Mouse (Mus musculus) cerebellum, adult 9-10 months (tissue): ENCODE measurements around the gene Pdzk1ip1.

ENCODE experiments used
- DNase-seq: peaks from one replicate; pipeline ENCODE4 v3.0.0; 2022

Pdzk1ip1 gene

DNA sequence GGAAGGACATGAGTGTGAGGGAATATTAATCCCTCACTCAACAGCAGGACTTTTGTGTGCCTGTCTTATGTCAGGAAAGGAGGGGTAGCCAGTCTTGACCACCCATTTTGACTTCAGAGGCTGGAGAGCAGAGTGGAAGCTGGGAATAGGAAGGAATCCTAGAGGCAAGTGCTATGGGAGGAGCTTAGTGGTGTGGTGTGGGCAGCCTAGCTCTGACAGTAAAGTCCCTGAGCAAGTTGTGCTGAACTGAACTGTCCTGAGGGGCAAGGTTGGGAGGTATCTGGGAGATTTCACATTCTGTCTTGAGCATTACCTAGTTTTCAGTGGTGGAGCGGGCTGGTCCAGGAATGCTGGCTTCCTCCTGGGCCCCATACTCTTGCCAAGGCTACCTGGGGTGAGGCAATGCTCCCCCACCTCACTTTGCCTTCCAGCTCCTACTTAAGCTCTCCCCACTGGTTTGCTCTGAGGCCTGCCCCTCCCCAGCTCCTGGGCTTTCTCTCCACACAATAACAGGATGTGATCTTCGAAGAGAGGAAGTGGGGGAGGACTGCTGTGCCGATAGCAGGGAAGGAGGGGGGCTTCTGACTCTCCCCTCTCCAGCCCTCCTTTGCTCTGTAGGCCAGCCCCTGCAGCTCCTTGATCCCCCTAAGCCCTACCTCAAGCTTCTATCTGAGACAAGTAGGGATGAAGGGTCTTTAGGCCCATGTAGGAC is 13.1 kb upstream of the Pdzk1ip1 start:
- no peak for DNase-seq

DNA sequence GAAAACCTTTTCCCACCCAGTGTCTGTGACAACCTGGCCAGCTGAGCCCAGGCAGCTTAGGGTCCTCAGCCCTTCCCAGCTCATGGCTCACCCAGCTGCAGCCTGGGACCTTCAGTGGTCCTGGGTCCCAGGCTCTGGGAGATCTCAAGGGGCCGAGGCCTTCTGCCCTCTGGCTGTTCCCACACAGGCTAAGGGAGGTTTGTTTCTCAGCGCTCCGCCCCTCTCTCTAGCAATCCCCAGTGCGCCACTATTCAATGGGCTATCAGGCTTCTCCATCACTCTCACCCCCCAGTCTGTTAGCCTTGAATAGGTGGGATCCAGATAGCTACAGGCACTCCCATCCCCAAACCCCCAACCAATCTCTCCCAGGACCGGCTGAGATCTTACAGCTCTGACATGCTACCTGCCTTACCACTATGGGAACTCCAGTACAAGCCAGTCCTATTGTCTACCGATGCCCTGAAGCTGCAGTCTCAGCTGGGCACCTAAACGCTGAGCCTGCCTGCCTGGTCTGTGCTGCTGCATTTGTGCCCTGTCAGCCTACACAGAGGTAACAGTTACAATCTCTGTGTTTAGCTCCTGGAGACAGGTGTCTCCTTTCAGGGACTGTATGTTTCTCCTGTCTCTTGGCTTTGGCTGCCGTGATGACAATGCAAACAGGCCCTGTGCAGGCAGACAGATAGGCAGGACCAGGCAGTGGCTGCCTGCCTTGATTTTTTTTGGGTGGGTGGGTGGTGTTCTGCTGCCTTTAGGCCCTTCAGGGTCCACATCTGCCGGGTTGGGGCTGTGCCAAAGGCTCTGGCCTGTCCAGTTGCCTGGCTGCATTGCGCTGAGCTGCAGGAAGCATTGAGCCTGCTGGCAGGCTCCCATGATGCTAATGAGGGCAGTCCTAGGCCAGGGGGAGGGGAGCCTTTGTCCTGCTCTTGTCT is 9.4 kb upstream of the Pdzk1ip1 start:
- no peak for DNase-seq

DNA sequence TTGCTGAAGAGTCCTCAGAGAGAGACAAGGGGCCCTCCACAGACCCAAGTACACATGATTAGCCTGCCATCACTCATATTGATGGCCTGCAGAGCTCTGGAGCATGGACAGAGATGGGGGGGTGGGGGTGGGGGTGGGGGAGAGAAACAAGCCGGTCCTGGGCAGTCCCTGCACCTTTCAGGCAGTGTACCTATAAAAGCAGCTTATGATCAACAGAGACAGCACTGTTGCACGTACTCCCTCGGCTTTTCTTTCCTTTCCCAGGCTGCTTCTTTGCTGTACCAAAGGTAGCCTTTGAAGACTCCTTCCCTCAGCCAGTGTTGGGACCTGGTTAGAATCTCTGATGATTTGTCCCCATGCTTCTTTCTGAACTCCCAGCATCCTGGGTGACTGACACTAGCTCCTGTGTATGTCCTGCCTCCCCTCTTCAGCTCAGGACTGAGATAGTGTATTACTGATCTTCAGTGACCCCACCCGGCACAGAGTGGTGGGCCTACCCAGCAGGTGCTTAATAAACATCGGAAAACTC is 8.6 kb upstream of the Pdzk1ip1 start:
- no peak for DNase-seq

DNA sequence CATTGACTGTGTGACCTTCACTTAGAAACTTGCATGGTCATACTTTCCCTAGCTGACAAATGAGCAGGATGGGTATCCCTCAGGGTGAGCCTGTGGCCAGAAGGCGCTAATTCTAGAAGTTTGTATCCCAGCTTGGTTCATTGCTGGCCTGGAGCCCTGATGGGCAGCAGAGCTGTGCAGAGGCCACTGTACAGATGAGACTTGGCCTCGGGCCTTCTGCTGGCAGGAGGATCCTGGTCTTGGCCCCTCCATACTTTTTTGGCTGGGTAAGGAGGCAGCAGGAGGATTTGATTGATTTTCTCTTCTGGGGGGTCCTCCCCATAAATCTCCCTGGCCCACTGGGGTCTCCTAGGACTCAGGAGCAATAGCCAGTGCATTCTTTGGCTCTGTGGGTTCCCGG is 5.5 kb upstream of the Pdzk1ip1 start:
- DNase-seq, result no peak

DNA sequence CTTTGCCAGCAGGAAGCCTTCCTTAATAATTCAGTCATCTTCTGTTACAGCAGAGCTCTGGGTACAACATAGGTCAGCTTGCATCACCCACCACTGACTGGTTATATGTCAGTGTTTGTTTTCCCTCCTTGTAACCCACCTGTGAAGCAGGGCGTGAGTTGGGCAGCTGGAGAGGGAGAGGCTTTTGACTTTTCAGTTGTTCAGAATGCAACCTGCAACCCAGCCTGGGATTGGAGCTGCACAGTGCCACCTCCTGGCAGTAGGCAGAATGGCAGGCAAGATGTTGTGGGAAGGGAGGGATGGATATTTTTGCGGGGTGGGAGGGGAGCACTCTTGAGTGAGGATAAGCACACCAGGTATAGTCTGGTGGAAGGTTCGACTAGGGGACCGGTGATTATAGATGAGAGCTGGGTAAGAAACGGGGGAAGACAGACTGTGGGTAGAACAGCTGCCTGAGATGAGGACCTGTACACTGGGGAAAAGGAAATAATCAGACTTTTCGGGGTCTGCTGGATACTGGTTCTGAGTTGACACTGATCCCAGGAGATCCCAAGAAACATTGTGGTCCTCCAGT is 2.9 kb upstream of the Pdzk1ip1 start:
- DNase-seq, result peak; percentile 13

DNA sequence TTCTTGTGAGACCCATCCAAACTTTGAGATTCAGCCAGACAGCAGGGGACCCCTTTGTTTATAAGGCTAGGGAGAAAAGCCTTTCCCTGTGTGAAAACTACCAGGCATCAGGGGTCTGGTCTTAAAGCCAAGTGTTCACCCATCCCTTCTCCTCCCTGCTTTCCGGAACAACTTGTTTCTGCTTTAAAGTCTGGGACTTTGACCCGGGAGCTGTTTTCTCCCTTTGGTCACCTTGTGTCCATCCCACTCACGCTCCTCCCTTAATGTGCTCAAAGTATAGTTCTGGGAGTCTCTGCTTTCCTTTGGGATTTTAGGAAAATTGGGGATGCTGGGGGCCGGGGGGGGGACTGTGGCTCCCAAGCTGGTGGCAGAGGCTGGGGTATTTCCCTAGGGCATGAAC is 2.3 kb upstream of the Pdzk1ip1 start:
- DNase-seq, result no peak

DNA sequence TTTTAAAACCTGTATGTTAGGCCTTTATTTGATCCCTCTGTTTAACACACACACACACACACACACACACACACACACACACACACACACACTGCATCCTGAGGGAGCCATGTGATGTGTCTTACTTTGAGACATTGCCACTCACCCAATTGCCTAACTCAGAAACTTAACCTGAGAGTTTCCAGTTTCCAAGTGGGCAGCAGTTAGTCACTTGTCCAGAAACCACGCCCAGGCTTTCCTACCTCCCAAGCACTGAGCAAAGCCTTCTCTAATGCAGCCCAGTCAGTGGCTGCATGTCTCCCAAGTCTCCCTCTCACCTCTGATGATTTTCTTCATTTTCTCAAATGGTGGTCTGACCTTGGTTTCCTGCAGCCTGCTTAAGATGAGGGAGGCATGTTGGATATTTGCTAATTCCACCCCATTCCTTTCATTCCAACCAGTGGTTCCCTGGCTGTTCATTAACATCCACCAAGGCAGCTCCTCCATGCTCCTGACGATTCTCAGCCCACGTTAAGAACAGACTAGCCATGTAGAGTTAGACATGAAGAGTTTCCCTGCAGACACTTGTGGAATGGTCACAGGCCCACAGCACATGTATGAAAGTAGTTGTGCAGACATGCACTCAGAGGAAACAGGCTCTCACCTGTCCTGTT is 1.6 kb upstream of the Pdzk1ip1 start:
- no peak for DNase-seq

DNA sequence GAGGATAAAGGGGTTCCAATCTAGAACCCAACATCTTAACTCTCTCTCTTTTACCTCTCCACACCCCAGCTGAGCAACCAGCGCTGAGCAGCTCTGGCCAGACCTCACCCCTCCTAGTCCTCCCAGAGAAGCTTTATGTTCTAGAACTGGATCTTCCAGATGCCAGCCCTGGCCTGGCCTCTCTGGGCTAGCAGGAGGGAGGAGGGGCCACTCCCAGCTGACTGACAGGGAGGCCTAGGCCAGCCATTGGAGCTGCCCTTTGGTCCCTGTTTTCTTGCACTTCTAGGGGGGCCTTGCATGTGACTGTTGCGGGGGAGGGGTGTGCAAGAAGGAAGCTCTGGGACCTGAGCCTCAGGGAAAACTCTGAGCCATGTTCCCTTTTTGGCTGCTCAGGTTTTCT is 2.1 kb downstream of the Pdzk1ip1 start:
- no peak for DNase-seq

DNA sequence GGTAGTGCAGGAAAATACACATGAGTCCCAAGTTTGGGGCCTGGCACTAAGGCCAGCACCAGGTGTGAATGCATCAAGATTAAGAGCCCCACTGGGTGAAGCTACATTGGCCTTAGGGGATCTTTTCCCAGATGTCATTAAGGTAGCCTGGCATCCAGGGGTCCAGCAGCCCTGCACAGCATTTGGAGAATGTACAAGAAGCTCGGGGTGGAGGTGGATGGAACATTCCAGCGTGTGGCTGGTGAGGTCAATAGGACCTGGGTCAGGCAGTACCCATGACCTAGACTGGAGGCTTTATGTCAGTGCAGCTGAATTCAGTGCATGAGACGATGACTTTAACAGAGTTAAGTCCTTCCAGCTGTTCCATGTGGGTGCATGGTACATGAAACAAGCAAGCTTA is 3.3 kb downstream of the Pdzk1ip1 start:
- DNase-seq, result no peak

DNA sequence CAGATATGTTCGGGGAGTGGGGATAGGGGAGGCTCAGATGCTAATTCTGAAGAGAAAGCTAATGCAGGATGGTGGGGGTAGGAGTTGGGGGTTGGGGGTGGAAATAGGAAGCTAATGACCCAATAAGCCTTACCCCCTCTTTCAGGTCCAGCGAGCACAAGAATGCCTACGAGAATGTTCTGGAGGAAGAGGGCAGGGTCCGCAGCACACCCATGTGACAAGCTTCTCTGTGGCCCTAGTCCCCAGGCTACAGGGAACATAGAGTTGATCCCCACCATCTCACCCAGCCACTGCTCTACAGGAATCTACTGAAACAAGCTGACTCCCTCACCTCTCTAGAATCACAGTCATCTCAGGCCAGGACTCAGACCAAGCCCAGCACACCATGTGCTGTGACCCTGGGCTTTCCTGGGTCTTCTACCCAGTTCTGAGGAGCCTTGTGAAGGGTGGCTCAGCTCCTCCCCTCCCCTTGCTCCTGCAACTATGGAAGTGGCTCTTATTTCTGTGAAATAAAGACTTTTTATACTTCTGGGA is 4.9 kb downstream of the Pdzk1ip1 start:
- DNase-seq, result no peak

DNA sequence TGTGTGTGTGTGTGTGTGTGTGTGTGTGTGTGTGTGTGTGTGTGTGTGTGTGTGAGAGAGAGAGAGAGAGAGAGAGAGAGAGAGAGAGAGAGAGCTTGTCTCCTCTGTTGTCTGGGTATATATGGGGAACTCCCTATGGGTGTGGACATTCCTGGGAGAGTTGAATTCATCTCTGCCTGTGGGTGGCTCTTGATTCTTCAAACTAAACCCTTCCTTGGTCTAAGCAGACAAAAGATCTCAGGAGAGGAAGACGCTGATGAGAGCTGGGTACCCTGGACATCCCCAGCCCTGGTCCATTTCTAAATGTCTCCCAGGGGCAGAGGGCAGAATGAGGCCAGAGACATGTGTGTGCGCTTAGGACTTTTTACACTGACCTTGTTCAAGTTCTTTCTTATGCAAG is 5.5 kb downstream of the Pdzk1ip1 start:
- no peak for DNase-seq

DNA sequence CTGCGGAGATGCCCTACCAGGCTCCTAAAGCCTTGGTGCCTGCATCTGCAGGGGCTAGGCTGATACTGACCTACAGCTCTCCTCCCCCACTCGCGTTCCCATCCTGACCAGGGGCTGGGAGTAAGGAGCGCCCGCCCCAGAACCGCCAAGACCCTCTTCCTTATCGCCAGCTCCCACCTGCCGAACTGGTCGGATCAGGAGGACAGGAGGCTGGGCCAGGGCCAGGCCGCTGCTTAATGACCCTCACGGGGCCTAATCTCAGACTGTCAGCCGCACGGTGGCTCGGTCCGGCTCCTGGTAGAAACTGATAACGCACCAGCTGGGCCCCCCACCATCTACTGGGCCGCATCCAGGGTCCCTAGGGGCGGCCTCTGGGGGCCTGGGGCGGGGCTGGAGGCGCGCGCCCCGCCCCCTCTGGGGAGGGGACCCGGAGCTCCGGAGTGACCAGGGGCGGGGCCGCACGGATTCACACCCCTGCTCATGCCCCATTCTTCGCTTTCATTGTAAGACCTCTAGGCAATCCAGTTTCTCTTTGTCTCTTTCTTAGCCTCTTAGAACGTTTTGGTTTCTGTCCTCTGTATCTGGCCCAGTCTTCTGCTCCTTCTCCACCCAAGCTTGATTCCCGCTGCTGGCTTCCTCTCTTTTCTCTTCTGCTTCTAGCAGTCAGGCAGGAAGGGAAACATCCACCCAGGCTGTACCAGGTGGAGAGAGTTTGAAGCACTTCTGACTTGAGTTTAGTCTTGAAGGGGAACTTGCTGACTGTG is 7.3 kb downstream of the Pdzk1ip1 start:
- DNase-seq, result no peak

DNA sequence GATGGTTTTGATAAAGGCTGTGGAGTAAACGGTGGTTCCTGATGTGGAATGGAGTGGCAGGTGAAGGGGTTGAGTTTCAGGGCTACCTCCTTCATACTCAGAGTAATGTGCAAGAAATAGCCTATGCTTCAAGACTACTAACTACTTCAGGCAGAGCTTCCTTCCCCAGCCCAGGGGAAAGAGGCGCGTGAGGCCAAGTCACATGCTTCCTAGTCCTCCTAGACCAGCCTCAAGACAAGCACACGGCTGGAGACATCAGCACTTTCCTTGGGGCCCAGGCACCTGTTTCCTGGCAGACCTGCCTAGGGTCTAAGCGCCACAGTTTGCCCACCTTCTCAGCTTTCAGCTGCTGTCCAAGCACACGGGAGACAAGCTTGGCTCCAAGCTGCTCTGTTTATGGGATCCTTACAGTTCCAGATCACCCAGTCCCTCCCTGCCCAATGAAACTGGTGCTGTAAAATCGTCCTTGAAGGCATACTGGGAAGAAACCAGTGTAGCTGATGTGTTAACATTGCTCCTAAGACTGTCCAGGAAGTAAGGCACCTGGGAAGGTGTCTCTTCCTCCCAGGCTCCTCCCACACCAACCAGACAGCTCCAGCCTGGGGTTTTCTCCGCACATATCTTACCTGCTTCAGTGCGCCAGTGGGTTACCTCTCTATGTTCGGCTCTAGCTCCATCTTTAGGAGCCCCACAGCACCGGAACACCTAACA is 8.1 kb downstream of the Pdzk1ip1 start:
- no peak for DNase-seq

DNA sequence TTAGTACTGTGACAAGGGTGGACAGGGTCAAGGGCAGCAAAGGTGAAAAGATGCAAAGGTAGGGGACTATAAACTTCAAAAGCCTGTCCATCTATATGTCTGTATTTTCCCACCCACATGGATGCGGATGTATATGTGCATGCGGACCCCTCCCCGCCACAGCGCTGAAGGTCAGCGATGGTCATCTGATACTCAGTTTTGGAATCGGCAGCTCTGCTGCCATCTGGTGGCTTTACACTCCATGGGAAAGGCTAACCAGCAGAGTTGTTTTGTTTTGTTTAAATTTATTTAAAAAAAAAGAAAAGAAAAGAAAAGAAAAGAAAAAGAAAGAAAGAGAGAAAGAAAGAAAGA is 8.6 kb downstream of the Pdzk1ip1 start:
- DNase-seq, result no peak

DNA sequence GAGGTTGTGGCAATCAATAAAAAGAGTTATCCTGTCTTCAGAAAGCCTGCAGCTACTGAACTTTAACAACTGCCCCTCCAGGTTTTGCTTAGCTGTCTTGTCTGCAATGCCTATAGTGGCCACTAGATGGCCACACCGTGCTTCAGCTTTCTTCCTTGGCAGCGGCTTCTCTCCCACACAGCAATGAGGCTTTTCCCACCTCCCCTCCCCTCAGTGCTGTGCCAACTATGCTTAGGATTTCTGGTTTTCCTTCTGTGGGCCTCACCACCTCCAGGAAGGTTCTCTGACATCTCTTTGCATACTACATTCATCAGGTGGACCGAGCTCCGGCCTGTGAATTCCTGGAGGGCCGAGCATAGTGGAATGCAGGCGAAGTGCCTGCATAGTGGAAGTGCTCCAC is 13.2 kb downstream of the Pdzk1ip1 start:
- DNase-seq, result peak; percentile 47

DNA sequence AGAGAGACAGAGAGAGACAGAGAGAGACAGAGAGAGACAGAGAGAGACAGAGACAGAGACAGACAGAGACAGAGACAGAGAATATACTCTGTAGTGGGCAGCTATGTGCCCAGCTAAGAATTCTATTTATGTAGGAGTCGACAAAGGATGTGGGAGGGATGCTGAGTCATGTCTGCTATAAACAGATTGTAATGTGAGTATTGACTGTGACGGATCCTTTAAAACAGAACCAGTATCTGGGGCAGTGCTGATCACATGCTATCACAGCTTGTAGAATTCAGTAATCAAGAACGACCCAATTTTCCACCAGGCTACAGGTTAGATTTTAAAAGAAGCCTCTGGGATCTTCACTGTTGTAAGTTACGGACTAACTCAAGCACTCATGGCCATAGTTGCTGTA is 15.0 kb downstream of the Pdzk1ip1 start:
- DNase-seq, result no peak

DNA sequence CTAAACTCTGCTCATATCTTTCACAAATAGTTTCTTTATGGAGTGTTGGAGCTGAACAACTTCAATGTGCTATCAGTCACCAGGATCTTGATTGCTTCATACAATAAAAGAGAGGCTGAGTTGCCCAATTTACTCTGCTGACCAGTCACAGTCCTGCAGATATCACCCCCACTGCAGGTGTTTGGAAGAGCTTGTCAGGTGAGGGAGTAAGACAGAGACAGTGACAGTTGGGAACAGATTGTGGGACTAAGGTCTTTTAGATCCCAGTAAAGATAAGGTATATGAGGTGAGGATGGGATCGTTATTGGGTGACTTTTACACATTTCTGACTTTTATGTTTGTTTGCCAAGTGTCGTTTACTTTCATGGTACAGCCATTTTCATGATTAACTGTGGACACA is 22.7 kb downstream of the Pdzk1ip1 start:
- DNase-seq, result no peak

DNA sequence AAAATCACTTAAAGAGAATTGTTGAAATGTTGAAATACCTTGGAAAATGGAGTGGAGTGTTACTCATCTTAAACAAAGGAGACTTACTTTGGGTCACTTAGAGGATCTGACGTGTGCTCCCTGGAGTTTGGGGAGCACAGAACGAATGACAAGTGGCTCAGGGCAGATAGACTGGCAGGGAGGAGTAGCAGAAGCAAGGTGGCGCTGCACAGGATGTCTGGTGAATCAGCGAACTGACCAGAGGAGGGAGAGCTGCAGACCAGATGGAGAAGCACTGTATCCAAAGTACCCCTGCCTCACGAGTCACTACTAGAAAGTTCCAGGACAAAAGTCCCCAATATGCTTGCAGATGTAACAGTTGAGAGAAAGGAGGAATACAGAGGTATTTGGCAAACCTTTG is 24.8 kb downstream of the Pdzk1ip1 start:
- DNase-seq, result no peak

DNA sequence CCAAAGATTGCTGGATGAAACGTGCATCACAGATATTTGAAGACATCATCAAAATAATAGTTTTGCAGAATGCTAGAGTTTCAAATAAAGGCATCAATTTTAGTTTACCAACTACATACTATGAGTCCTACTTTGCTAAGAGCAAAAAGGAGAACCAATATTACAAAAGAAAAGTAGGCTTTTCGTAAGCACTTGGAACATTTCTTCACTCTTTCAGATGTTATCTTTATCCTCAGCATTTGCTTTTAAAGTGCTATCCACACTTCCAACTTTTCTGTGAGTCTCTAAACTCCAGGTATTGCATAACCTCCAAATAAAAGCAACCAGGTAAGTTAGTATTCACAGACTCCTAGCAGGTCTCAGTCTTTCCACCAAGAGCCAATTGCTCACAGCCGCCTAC is 31.1 kb downstream of the Pdzk1ip1 start:
- DNase-seq, result no peak

DNA sequence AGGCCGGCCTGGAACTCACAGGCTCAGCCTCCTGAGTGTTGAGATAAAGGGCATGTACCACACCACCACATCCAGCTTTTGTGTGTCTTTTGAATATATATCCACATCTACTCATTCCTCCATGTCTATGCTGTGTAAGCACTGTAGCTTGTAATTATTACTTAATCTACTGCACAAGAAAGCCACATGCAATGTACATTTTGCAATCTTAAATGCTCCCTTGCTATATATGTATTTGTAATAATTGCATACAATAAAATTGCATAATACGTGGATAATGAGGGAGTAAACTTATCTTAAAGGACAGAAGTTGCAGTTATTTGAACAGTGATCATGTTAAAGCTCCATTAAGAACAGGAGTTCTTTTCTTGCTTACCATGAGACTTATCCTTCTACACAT is 32.7 kb downstream of the Pdzk1ip1 start:
- DNase-seq, result no peak

DNA sequence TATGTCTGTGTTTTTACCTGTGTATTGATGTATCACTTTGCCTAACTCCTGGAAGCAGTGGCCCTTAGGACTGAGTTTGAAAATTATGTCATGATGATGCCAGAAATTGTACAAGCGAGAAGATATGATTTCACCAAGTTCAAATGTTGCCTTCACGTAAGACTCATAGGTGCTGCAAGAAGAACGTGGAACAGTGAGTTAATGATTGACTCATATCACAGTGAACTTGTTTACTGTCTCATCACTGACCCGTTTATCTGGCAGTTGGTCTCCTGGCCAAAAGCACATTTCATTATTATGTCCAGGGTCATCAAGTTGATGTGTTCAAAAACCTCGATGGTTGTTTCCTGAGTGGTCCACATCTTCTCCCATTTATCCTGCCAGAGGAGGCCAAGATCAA is 33.1 kb downstream of the Pdzk1ip1 start:
- DNase-seq, result no peak

DNA sequence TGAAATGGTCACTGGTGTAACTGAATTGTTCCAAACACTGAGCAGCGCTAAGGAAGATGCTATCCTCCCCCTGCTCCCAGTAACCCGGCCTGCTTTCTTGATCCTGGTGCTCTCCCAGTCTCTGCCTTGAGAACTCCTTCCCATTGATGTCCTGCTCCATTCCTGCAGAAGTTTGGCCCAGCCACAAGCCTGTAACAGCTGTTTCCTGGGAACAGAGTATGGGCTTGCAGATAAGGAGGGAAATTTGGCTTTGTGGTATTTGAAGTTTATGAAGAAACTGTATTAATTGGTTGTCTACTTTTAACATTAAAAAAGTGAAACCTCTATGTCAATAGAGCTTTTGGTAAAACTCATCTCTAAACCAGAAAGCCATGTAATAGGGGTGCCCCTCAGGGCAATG is 35.0 kb downstream of the Pdzk1ip1 start:
- DNase-seq, result no peak
